Mouse (Mus musculus) ES-Bruce4 (cell line): Measurements from ENCODE around the gene Arhgap10. TPM values are rescaled to one million over a fixed set of nuclear protein-coding genes. Genes with fewer than 3 reads are reported as not detected.
"Not testable (repeated sequence)": the region's sequence is repeated elsewhere in the genome, so short reads cannot be mapped to it uniquely, and the experiment has no call there.

Source experiments
- H3K27ac ChIP-seq: 2 replicates; pipeline ENCODE4 v1.5.1; 2012; ENCODE audit warnings: low read length, inconsistent platforms; ENCODE audit not compliant: insufficient read depth
- H3K27me3 ChIP-seq: 2 replicates; pipeline ENCODE4 v1.6.1; 2012; ENCODE audit warnings: mild to moderate bottlenecking, low read length, inconsistent platforms; ENCODE audit not compliant: control insufficient read depth, poor library complexity, insufficient read depth, severe bottlenecking
- H3K36me3 ChIP-seq: 2 replicates; pipeline ENCODE4 v1.6.1; 2012; ENCODE audit warnings: inconsistent platforms, mild to moderate bottlenecking, low read length, moderate library complexity; ENCODE audit not compliant: control insufficient read depth, poor library complexity, insufficient read depth, severe bottlenecking
- H3K4me1 ChIP-seq: one replicate; pipeline ENCODE4 v1.8.1; 2011; ENCODE audit warnings: low read length; ENCODE audit not compliant: control insufficient read depth, insufficient read depth
- H3K4me3 ChIP-seq: 2 replicates; pipeline ENCODE4 v1.5.1; 2011; ENCODE audit warnings: low read depth, mild to moderate bottlenecking, low read length
- H3K9ac ChIP-seq: 2 replicates; pipeline ENCODE4 v1.6.1; 2012; ENCODE audit warnings: low read depth, mild to moderate bottlenecking, inconsistent platforms; ENCODE audit not compliant: poor library complexity, severe bottlenecking
- H3K9me3 ChIP-seq: replicated peaks from 2 replicates; pipeline ENCODE4 v1.6.1; 2012; ENCODE audit warnings: mild to moderate bottlenecking, low read length, inconsistent platforms; ENCODE audit not compliant: control insufficient read depth, poor library complexity, insufficient read depth, severe bottlenecking
- CTCF ChIP-seq: IDR thresholded peaks from one replicate; pipeline ENCODE4 v1.8.1; 2011; ENCODE audit warnings: low read depth, low read length
- EP300 ChIP-seq: IDR thresholded peaks from 2 replicates; pipeline ENCODE4 v1.6.1; 2011; ENCODE audit warnings: low read depth, low read length; ENCODE audit not compliant: insufficient read depth
- POLR2A ChIP-seq: IDR thresholded peaks from one replicate; pipeline ENCODE4 v1.8.1; 2011; ENCODE audit warnings: low read length; ENCODE audit not compliant: insufficient read depth
- polyA plus RNA-seq: library from polyadenylated mRNA; stranded (reverse); fragments of >200 nt; gene quantifications from 2 replicates; pipeline ENCODE4 v1.2.4, GENCODE M21; 2011; ENCODE audit warnings: low read depth; ENCODE audit not compliant: missing spikeins, insufficient read depth, insufficient read length

Gene Arhgap10
- polyA plus RNA-seq, 1 experiment, result 26.0 TPM

- H3K9me3 ChIP-seq, result peaks cover 6% of the 10 kb centered on the region
- no peaks in the 10 kb centered on the region for H3K36me3 ChIP-seq
- H3K27me3 ChIP-seq, result no peaks in the 10 kb centered on the region
- H3K4me1 ChIP-seq, result no peaks in the 10 kb centered on the region
- no peak overlapping the region for H3K27ac ChIP-seq
- H3K9ac ChIP-seq, result no peak overlapping the region
- H3K4me3 ChIP-seq, result no peak overlapping the region
- no peak for TF ChIP-seq CTCF
- no peak for TF ChIP-seq POLR2A
- TF ChIP-seq EP300, result no peak
Measured at GRCm38 (mm10) chr8:77329783-77330182, 188.0 kb downstream of the Arhgap10 start.

GRCm38 (mm10) chr8:77328473-77328872 lies 189.3 kb downstream of the Arhgap10 start:
- Histone ChIP-seq H3K4me1 (no peaks in the 10 kb centered on the region), H3K9me3 (no peaks in the 10 kb centered on the region), H3K36me3 (no peaks in the 10 kb centered on the region), H3K27ac (no peak overlapping the region), H3K27me3 (no peaks in the 10 kb centered on the region), H3K4me3 (no peak overlapping the region), H3K9ac (no peak overlapping the region)
- TF ChIP-seq EP300 (no peak), CTCF (no peak), POLR2A (no peak)

GRCm38 (mm10) chr8:77327326-77327725 lies 190.4 kb downstream of the Arhgap10 start:
- Histone ChIP-seq H3K4me1 (no peaks in the 10 kb centered on the region), H3K9me3 (no peaks in the 10 kb centered on the region), H3K4me3 (no peak overlapping the region), H3K36me3 (no peaks in the 10 kb centered on the region), H3K27ac (no peak overlapping the region), H3K27me3 (no peaks in the 10 kb centered on the region), H3K9ac (no peak overlapping the region)
- TF ChIP-seq CTCF (no peak), EP300 (no peak), POLR2A (no peak)

GRCm38 (mm10) chr8:77322727-77323126 lies 195.0 kb downstream of the Arhgap10 start:
- not testable (repeated sequence) for H3K27me3 ChIP-seq, H3K27ac ChIP-seq, H3K9ac ChIP-seq, H3K4me3 ChIP-seq, H3K36me3 ChIP-seq, H3K4me1 ChIP-seq, H3K9me3 ChIP-seq

GRCm38 (mm10) chr8:77321901-77322300 lies 195.9 kb downstream of the Arhgap10 start:
- H3K9me3 ChIP-seq, result no peaks in the 10 kb centered on the region
- no peaks in the 10 kb centered on the region for H3K36me3 ChIP-seq
- no peak for TF ChIP-seq POLR2A
- TF ChIP-seq CTCF, result no peak
- no peak for TF ChIP-seq EP300
- H3K9ac ChIP-seq, result no peak overlapping the region
- no peaks in the 10 kb centered on the region for H3K4me1 ChIP-seq
- H3K27ac ChIP-seq, result no peak overlapping the region
- H3K27me3 ChIP-seq, result no peaks in the 10 kb centered on the region
- H3K4me3 ChIP-seq, result no peak overlapping the region

- Histone ChIP-seq H3K27me3 (no peaks in the 10 kb centered on the region), H3K4me1 (no peaks in the 10 kb centered on the region), H3K36me3 (no peaks in the 10 kb centered on the region), H3K27ac (no peak overlapping the region), H3K4me3 (no peak overlapping the region), H3K9me3 (no peaks in the 10 kb centered on the region), H3K9ac (no peak overlapping the region)
- TF ChIP-seq POLR2A (no peak), CTCF (no peak), EP300 (no peak)
Measured at GRCm38 (mm10) chr8:77318590-77318989, 199.2 kb downstream of the Arhgap10 start.
